Mouse (Mus musculus): ENCODE results near the gene Wnt8b. TPM values are rescaled to one million over a fixed set of nuclear protein-coding genes. Genes with fewer than 3 reads are reported as not detected.

The Wnt8b gene
- polyA plus RNA-seq (2012; rRNA removed) = 0.98 and 1.4 TPM in 2 replicates

GRCm38 (mm10) chr19:44493128-44493527 is at the start of gene Wnt8b:
TSS of gene Wnt8b (plus strand) at chr19:44493472.

GRCm38 (mm10) chr19:44545321-44546041 is 52.2 kb downstream of the Wnt8b start, which contains the start of gene Sec31b:
TSS of gene Sec31b (minus strand) at chr19:44545864.

GRCm38 (mm10) chr19:44552731-44553130 is 59.5 kb downstream of the Wnt8b start, which contains the start of gene Gm20538:
TSS of gene Gm20538 (minus strand) at chr19:44552831.

GRCm38 (mm10) chr19:44554861-44555590 is 61.8 kb downstream of the Wnt8b start, which contains the start of gene Ndufb8:
TSS of gene Ndufb8 (minus strand) at chr19:44555440.

GRCm38 (mm10) chr19:44562652-44563206 is 69.5 kb downstream of the Wnt8b start, which contains the start of gene Hif1an:
TSS of gene Hif1an (plus strand) at chr19:44562850.

Other genes with a start within 250 kb of the Wnt8b start
- gene Scd2, start 199.8 kb upstream of the Wnt8b start, polyA plus RNA-seq (2012; rRNA removed) = 240 and 383 TPM in 2 replicates
- 0.25 and 0.27 TPM in 2 replicates for gene Scd4, start 160.4 kb upstream of the Wnt8b start, polyA plus RNA-seq (2012; rRNA removed)
- gene Scd1, start 85.6 kb upstream of the Wnt8b start, polyA plus RNA-seq (2012; rRNA removed) = 121 and 126 TPM in 2 replicates
- 2.4 and 3.0 TPM in 2 replicates for gene Sec31b, start 52.4 kb downstream of the Wnt8b start, polyA plus RNA-seq (2012; rRNA removed)
- gene Gm20538, start 59.4 kb downstream of the Wnt8b start, polyA plus RNA-seq (2012; rRNA removed) = not detected in 2 replicates
- gene Ndufb8, start 62.0 kb downstream of the Wnt8b start, polyA plus RNA-seq (2012; rRNA removed) = 639 and 650 TPM in 2 replicates
- 13.3 and 16.6 TPM in 2 replicates for gene Hif1an, start 69.4 kb downstream of the Wnt8b start, polyA plus RNA-seq (2012; rRNA removed)